Mouse (Mus musculus) monocyte, adult 5-6 weeks (primary cell): ENCODE results near the gene Gcm1. TPM values are rescaled to one million over a fixed set of nuclear protein-coding genes. Genes with fewer than 3 reads are reported as not detected.
A peak's percentile ranks its signal among the peaks of the same experiment; 100 is the strongest.

Source experiments
- ATAC-seq: fragments of 153-309, 156-312 bp; replicated peaks from 2 replicates; pipeline ENCODE4 v1.8.0; 2017; ENCODE audit warnings: mild to moderate bottlenecking; ENCODE audit not compliant: low TSS enrichment, insufficient number of reproducible peaks, severe bottlenecking, poor library complexity, low FRiP score
- total RNA-seq: library from RNA; stranded (forward); fragments of 200-1000, 200-491, 200-594 nt; gene quantifications from 3 replicates; pipeline ENCODE4 v1.2.3, GENCODE M21; 2017

Gene Gcm1
- total RNA-seq, 1 experiment from 2014 or later = not detected

GRCm38 (mm10) chr9:78088971-78089370 lies 37.2 kb downstream of the Gcm1 start:
- ATAC-seq = no peak

- ATAC-seq = no peak
Measured at GRCm38 (mm10) chr9:78089906-78090305, 38.2 kb downstream of the Gcm1 start.

- ATAC-seq = no peak
Measured at GRCm38 (mm10) chr9:78090596-78090995, 38.9 kb downstream of the Gcm1 start.

- no peak for ATAC-seq
Measured at GRCm38 (mm10) chr9:78095686-78096085, 44.0 kb downstream of the Gcm1 start.

GRCm38 (mm10) chr9:78096376-78096775 lies 44.7 kb downstream of the Gcm1 start:
- no peak for ATAC-seq

GRCm38 (mm10) chr9:78100956-78101355 lies 49.2 kb downstream of the Gcm1 start:
- ATAC-seq = peak; percentile 44; the same call in 1 of the 2 replicates

- no peak for ATAC-seq
Measured at GRCm38 (mm10) chr9:78101431-78101830, 49.7 kb downstream of the Gcm1 start.

GRCm38 (mm10) chr9:78103965-78104560 lies 52.3 kb downstream of the Gcm1 start:
- no peak for ATAC-seq

- ATAC-seq = no peak
Measured at GRCm38 (mm10) chr9:78104973-78105372, 53.2 kb downstream of the Gcm1 start.

GRCm38 (mm10) chr9:78105501-78105932 lies 53.8 kb downstream of the Gcm1 start:
- no peak for ATAC-seq

- ATAC-seq = no peak
Measured at GRCm38 (mm10) chr9:78106821-78107220, 55.1 kb downstream of the Gcm1 start.

GRCm38 (mm10) chr9:78107582-78107911 lies 55.8 kb downstream of the Gcm1 start:
- ATAC-seq = no peak

- ATAC-seq = peak; percentile 15
Measured at GRCm38 (mm10) chr9:78107912-78108795, 56.4 kb downstream of the Gcm1 start.

- peak; percentile 94 for ATAC-seq
Measured at GRCm38 (mm10) chr9:78108796-78109239, 57.1 kb downstream of the Gcm1 start, which contains the start of the genes Fbxo9 and Ick. Fbxo9 (minus strand) TSS chr9:78109065. Ick (plus strand) TSS chr9:78109192.

GRCm38 (mm10) chr9:78109656-78110055 lies 57.9 kb downstream of the Gcm1 start:
- no peak for ATAC-seq

- ATAC-seq = no peak
Measured at GRCm38 (mm10) chr9:78111456-78111855, 59.7 kb downstream of the Gcm1 start.

- ATAC-seq = peak; percentile 62
Measured at GRCm38 (mm10) chr9:78112770-78113537, 61.2 kb downstream of the Gcm1 start.

GRCm38 (mm10) chr9:78113538-78113885 lies 61.8 kb downstream of the Gcm1 start:
- ATAC-seq = no peak
